Mouse (Mus musculus) liver, embryonic 13.5 days (tissue): Measurements from ENCODE around the gene Sp4. TPM values are rescaled to one million over a fixed set of nuclear protein-coding genes. Genes with fewer than 3 reads are reported as not detected.
A peak's percentile ranks its signal among the peaks of the same experiment; 100 is the strongest.

Experiments used
- ATAC-seq: fragments of 200-750 bp; cut with Nextera tagmentation; 2 replicates; pipeline ENCODE4 v1.8.0; 2017; ENCODE audit warnings: low read depth, mild to moderate bottlenecking, moderate number of reproducible peaks, moderate library complexity
- DNase-seq: peaks from one replicate; pipeline ENCODE4 v3.0.0; 2022
- H3K27ac ChIP-seq: fragments of 300-500 bp; sonication (generic); 2 replicates; pipeline ENCODE4 v1.5.1; 2015; ENCODE audit warnings: moderate library complexity, mild to moderate bottlenecking, inconsistent platforms
- H3K27me3 ChIP-seq: fragments of 300-500 bp; sonication (generic); 2 replicates; pipeline ENCODE4 v1.6.1; 2015; ENCODE audit warnings: mild to moderate bottlenecking, inconsistent platforms
- H3K36me3 ChIP-seq: fragments of 300-500 bp; sonication (generic); 2 replicates; pipeline ENCODE4 v1.6.1; 2015; ENCODE audit warnings: mild to moderate bottlenecking, inconsistent platforms
- H3K4me1 ChIP-seq: fragments of 300-500 bp; sonication (generic); replicated peaks from 2 replicates; pipeline ENCODE4 v1.6.1; 2015; ENCODE audit warnings: inconsistent platforms
- H3K4me2 ChIP-seq: fragments of 300-500 bp; sonication (generic); 2 replicates; pipeline ENCODE4 v1.6.1; 2015; ENCODE audit warnings: inconsistent platforms, mild to moderate bottlenecking, moderate library complexity
- H3K4me3 ChIP-seq: fragments of 300-500 bp; sonication (generic); replicated peaks from 2 replicates; pipeline ENCODE4 v1.5.1; 2015; ENCODE audit warnings: mild to moderate bottlenecking, inconsistent platforms
- H3K9ac ChIP-seq: fragments of 300-500 bp; sonication (generic); 2 replicates; pipeline ENCODE4 v1.6.1; 2015; ENCODE audit warnings: mild to moderate bottlenecking, inconsistent platforms
- H3K9me3 ChIP-seq: fragments of 300-500 bp; sonication (generic); replicated peaks from 2 replicates; pipeline ENCODE4 v1.6.1; 2016; ENCODE audit warnings: inconsistent platforms
- WGBS: fragments of 180-500 bp; shearing (Covaris S2); methylation state at CpG from one replicate; pipeline ENCODE4 v1.1.7; 2015; ENCODE audit not compliant: insufficient replicate concordance; 5-methylcytosine and 5-hydroxymethylcytosine counted together
- polyA plus RNA-seq: library from polyadenylated mRNA; unstranded; fragments of >200 nt; fragmentation: Nextera tagmentation; extraction: Ambion mirVana; gene quantifications from 2 replicates; pipeline ENCODE4 v1.2.1, GENCODE M21; 2015

The Sp4 gene
- polyA plus RNA-seq, 1 experiment from 2014 or later: 4.4 TPM

DNA sequence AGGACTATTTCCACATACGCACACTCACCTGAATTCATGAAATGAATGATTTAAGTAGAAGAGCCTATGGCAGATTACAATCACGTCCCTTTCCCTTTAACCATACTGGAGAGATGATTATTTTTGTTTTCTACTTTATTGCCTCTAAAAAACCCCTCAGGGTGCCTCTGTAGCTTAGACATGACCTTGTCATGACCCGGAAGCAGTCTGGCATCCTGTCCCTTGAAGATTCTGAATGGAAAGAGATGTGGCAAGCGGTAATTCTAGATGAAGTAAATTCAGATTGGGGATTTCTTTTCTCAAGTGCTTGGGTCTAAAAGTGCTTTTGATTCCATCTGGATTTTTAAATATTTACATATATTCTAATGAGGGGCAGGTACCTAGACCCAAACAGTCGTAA lies 24.9 kb downstream of the Sp4 start:
- no peak overlapping the region for H3K4me2 ChIP-seq
- H3K4me1 ChIP-seq: peaks cover 8% of the 10 kb centered on the region; the same call in 1 of the 2 replicates
- no peak for DNase-seq
- H3K9me3 ChIP-seq: no peaks in the 10 kb centered on the region
- ATAC-seq: no peak
- H3K9ac ChIP-seq: no peak overlapping the region
- H3K27ac ChIP-seq: no peak overlapping the region
- no peaks in the 10 kb centered on the region for H3K27me3 ChIP-seq
- WGBS: 86% methylated on average over 5 of the region's 5 CpGs
- 0 out of 2 replicates have a peak, but pooled peaks cover 3% of the 10 kb centered on the region for H3K36me3 ChIP-seq
- H3K4me3 ChIP-seq: no peak overlapping the region

DNA sequence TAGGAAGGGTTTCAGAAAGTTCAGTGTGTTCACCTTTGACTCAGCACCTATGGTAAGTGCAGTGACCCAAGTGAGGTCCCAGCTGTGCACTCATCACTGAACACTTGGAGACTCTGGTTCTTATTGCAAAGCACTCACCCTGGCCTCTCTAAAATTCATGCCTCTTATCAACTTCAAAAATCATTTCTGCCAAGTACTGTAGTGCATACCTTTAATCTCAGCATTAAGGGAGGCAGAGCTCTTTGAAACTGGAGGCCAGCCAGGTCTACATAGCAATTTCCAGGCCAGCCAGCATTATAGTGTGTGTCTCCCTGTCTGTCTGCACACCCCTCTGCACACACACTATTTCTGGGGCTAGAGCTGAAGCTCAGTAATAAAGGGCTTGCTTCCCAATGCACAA lies 36.3 kb downstream of the Sp4 start:
- peaks cover 4% of the 10 kb centered on the region; the same call in 1 of the 2 replicates for H3K4me1 ChIP-seq
- peaks cover 8% of the 10 kb centered on the region for H3K36me3 ChIP-seq
- no peak for DNase-seq
- H3K27ac ChIP-seq: no peak overlapping the region
- no peak overlapping the region for H3K9ac ChIP-seq
- H3K9me3 ChIP-seq: no peaks in the 10 kb centered on the region
- H3K4me2 ChIP-seq: no peak overlapping the region
- no peaks in the 10 kb centered on the region for H3K27me3 ChIP-seq
- H3K4me3 ChIP-seq: no peak overlapping the region
- ATAC-seq: no peak

DNA sequence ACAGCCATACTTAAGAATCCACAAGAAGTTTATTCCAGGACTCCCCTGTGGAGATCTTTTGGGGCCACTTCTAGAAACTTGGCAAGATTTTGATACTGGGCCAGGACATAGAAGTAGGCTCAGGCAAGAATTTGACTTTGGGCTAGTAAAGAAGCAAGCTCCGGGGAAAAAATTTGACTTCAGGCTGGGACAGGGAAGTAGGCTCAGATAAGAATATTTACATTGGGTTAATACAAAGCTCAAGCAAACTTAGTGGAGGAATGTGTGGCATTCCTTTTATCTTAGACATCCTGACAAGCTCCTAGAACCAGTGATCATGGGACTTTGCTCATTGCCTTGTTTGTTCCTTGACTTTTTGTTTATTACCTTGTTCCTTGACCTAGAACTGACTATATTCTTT lies 37.4 kb downstream of the Sp4 start:
- Histone ChIP-seq H3K9me3 (no peaks in the 10 kb centered on the region), H3K27ac (no peak overlapping the region), H3K4me3 (no peak overlapping the region), H3K4me2 (no peak overlapping the region), H3K27me3 (no peaks in the 10 kb centered on the region), H3K9ac (no peak overlapping the region), H3K36me3 (peaks cover 8% of the 10 kb centered on the region), H3K4me1 (peaks cover 4% of the 10 kb centered on the region; the same call in 1 of the 2 replicates)
- 57% methylated on average over 1 of the region's 1 CpGs for WGBS
- no peak for DNase-seq
- no peak for ATAC-seq

DNA sequence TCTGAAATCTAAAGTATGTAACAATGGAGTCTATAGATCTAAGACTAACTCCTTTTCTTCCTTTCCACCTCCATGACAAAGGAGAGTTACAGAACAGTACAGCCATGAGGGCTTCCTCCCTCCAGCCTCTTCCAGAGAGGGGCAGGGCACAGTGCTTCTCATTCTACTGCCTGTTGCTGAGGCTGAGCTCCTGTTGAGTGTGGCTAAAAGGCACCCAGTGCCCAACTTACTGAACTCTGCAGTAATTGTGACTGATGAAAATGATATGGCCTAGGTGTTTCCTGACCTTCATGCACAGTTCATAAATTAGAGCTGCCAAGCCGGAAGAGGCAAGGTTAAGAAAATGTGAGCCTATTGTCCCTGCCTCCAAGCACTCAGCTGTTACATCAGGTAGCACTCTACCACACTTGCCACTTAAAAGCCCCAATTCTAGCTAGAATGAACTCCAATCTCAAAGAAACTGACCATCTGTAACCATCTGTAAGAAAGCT lies 45.9 kb downstream of the Sp4 start:
- Histone ChIP-seq H3K36me3 (peaks cover 16% of the 10 kb centered on the region), H3K27ac (no peak overlapping the region), H3K4me3 (no peak overlapping the region), H3K27me3 (no peaks in the 10 kb centered on the region), H3K4me2 (no peak overlapping the region), H3K9me3 (no peaks in the 10 kb centered on the region), H3K4me1 (no peaks in the 10 kb centered on the region), H3K9ac (no peak overlapping the region)
- DNase-seq: no peak
- 79% methylated on average over 1 of the region's 1 CpGs for WGBS
- no peak for ATAC-seq

DNA sequence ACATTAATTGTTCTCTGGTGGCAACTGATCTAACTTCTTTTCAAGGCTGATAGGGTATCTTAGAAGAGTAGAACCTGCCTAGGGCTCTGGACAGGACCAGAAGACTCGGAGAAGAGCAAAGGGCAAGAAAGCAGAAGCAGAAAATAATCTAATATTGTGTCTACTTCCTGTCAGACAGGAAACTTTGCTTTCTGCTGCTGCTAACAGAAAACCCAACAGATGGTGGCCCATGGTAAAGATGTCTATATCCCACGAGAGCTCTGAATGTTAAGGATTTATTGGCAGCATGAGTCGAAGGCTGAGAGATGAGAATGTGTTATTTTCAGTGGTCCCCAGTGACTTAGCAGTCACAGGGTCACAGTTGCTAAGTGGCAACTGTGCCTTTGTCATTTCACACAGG lies 80.1 kb downstream of the Sp4 start:
- H3K27ac ChIP-seq: no peak overlapping the region
- ATAC-seq: no peak
- H3K36me3 ChIP-seq: no peaks in the 10 kb centered on the region
- no peaks in the 10 kb centered on the region for H3K4me1 ChIP-seq
- 23% methylated on average over 3 of the region's 3 CpGs for WGBS
- H3K9me3 ChIP-seq: no peaks in the 10 kb centered on the region
- no peak overlapping the region for H3K9ac ChIP-seq
- no peak overlapping the region for H3K4me2 ChIP-seq
- no peak overlapping the region for H3K4me3 ChIP-seq
- H3K27me3 ChIP-seq: no peaks in the 10 kb centered on the region
- DNase-seq: no peak

DNA sequence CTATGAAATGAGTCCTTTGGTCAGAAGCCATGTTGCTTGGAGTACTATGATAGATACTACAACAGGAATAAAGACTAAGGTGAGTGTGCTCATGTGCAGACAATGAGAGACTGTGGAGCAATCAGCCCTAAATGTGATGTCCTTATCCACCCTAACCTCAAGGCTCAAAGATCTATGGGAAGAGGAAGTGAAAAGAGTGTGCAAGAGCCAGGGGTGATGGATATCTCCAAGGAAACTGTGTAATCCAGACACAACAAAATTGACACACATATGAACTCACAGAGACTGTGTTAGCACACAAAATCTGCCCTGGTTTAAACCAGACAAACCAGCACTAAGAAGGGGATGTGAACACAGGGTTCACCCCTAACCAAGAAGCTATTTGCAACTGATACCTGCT lies 81.2 kb downstream of the Sp4 start:
- Histone ChIP-seq H3K9me3 (no peaks in the 10 kb centered on the region), H3K27me3 (no peaks in the 10 kb centered on the region), H3K27ac (no peak overlapping the region), H3K36me3 (no peaks in the 10 kb centered on the region), H3K9ac (no peak overlapping the region), H3K4me1 (no peaks in the 10 kb centered on the region), H3K4me3 (no peak overlapping the region), H3K4me2 (no peak overlapping the region)
- DNase-seq (no peak), ATAC-seq (no peak)

DNA sequence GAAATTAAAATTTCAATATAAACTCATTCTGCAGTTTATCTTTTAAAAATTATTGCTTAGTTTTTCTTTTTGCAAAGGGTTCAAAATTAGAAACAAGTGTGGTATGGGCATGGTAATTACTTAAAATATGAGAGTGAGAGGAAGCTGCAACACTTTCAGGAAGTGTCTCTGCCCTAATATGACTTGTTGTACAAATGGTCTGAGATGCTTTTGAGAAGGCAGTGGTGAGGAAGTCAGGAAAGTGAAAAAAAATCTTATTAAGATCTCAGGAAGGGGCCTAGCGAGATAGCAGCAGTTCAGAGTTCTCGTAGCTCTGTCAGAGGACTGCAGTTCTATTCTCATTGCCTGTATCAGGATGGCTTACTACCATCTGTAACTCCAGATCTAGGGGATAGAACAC lies 89.1 kb downstream of the Sp4 start:
- 39% methylated on average over 2 of the region's 2 CpGs for WGBS
- Histone ChIP-seq H3K4me1 (no peaks in the 10 kb centered on the region), H3K9ac (no peak overlapping the region), H3K4me3 (no peak overlapping the region), H3K9me3 (no peaks in the 10 kb centered on the region), H3K36me3 (no peaks in the 10 kb centered on the region), H3K27me3 (no peaks in the 10 kb centered on the region), H3K4me2 (no peak overlapping the region), H3K27ac (no peak overlapping the region)
- no peak for ATAC-seq
- no peak for DNase-seq

DNA sequence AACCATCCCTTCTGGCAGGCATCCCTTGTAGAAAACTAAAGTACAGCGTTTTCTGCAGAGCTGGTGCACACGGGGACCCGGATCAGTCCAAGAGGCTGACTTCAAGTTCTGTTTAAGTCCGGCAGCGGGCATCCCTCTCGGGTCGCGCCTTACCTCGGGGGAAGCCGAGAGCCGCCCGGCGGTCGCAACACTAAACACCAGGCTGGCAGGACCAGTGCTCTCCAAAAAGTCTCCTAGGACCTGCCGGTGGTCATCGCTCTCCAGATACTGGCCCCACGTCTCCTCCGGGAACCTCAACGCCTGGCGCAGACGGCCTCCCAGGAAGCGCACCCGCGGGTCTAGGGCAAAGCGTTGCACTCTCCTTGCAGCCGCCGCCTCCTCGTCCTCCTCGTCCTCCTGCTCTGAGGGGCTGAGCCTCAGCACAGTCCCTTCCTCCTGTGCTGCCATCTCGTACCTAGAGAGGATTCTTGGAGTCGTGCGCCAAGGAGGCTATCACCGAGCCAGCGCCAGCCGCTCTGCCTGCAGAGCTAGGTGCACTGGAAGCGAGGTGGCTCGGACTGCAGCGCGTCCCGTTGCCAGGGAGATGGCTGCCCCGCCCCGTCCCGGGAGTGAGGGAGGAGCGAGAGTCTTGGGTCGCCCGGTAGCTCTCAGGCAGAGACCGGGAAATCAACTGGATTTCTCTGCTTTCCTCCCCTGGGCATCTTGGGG lies 102.7 kb downstream of the Sp4 start, which contains the start of gene Dnah11:
Gene Dnah11, minus strand, starts transcription at position 658 of the 708 bp plus-strand sequence.
- peak within 1 kb of the TSS; percentile 63 for H3K4me2 ChIP-seq
- H3K27me3 ChIP-seq: peaks cover 46% of the 10 kb centered on the region
- under 1% methylated on average over 47 of the region's 47 CpGs for WGBS
- no peak within 1 kb of the TSS for H3K27ac ChIP-seq
- ATAC-seq (peak; percentile 93), DNase-seq (peak; percentile 48)
- H3K9me3 ChIP-seq: no peaks in the 10 kb centered on the region
- no peak within 1 kb of the TSS for H3K9ac ChIP-seq
- H3K36me3 ChIP-seq: no peaks in the 10 kb centered on the region
- peak within 1 kb of the TSS; percentile 56 for H3K4me3 ChIP-seq
- peaks cover 9% of the 10 kb centered on the region; the same call in 1 of the 2 replicates for H3K4me1 ChIP-seq

DNA sequence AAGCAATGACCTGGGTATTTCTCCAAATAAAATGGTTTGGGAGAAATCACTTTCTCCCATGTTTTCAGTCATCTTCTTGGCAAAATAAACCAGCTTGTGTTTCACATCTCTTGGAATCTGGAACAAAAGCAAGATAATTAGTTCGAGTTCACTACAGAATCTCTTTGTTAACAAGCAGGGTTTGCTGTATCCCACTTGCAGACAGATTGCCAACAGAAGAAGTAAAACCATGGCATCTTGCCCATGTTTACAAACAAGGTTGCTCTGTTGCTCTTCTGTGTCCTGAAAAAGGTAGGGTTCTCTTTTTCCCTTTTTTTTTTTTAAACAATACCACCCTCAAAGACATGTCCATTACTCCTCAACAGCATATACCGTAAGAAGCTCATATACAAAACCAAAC lies 104.7 kb downstream of the Sp4 start:
- H3K9ac ChIP-seq: no peak overlapping the region
- ATAC-seq: no peak
- no peak overlapping the region for H3K4me2 ChIP-seq
- no peak overlapping the region for H3K4me3 ChIP-seq
- H3K27me3 ChIP-seq: peaks cover 48% of the 10 kb centered on the region
- peaks cover 9% of the 10 kb centered on the region; the same call in 1 of the 2 replicates for H3K4me1 ChIP-seq
- 50% methylated on average over 2 of the region's 2 CpGs for WGBS
- no peaks in the 10 kb centered on the region for H3K36me3 ChIP-seq
- no peak overlapping the region for H3K27ac ChIP-seq
- H3K9me3 ChIP-seq: no peaks in the 10 kb centered on the region
- no peak for DNase-seq

DNA sequence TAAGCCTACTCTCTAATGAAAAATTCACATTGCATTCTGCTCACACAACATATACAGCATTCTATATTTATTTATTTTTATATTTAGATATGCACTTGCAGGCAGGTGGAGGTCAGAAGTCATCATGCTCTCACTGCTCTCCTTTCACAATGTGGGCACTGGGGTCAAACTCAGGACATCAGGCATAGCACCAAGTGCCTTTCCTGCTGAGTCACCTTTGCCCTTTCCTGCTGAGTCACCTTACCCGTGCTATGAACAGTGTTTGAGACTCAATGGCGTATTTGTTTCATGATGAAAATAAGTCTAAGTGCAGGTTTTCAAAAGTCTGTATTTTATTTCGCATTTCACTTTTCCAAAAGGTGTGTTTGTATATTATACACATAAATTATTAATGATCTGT lies 111.7 kb downstream of the Sp4 start:
- DNase-seq (peak; percentile 23), ATAC-seq (peak; percentile 69)
- H3K4me2 ChIP-seq: no peak overlapping the region
- no peak overlapping the region for H3K4me3 ChIP-seq
- 0 out of 2 replicates have a peak, but pooled peaks cover 2% of the 10 kb centered on the region for H3K27me3 ChIP-seq
- H3K4me1 ChIP-seq: peaks cover 20% of the 10 kb centered on the region
- H3K9me3 ChIP-seq: no peaks in the 10 kb centered on the region
- no peak overlapping the region for H3K9ac ChIP-seq
- no peaks in the 10 kb centered on the region for H3K36me3 ChIP-seq
- H3K27ac ChIP-seq: no peak overlapping the region
- WGBS: 56% methylated on average over 3 of the region's 3 CpGs

DNA sequence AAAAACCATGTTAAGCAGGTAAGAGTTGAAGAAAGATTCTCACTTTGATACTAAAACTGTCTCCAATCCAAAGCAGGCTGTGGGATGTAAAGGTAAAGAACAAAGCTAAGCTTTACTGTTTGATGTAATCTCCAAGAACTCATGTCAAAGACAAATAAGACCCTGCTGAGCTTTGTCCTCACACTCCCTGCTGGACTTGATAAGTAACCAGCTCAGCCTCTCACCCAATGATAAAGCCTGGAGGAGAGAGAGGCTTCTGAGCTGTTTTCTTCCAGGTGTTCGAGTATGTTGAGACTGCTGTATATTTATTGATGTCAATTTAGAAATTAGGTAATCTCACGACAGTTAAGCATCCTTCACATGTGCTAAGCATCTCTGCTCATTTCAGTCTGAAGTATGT lies 113.6 kb downstream of the Sp4 start:
- H3K36me3 ChIP-seq: no peaks in the 10 kb centered on the region
- no peak overlapping the region for H3K27ac ChIP-seq
- no peak overlapping the region for H3K4me3 ChIP-seq
- no peaks in the 10 kb centered on the region for H3K9me3 ChIP-seq
- no peak overlapping the region for H3K9ac ChIP-seq
- H3K4me2 ChIP-seq: no peak overlapping the region
- no peak for DNase-seq
- H3K27me3 ChIP-seq: no peaks in the 10 kb centered on the region
- no peak for ATAC-seq
- H3K4me1 ChIP-seq: peaks cover 20% of the 10 kb centered on the region
- WGBS: 37% methylated on average over 2 of the region's 2 CpGs

DNA sequence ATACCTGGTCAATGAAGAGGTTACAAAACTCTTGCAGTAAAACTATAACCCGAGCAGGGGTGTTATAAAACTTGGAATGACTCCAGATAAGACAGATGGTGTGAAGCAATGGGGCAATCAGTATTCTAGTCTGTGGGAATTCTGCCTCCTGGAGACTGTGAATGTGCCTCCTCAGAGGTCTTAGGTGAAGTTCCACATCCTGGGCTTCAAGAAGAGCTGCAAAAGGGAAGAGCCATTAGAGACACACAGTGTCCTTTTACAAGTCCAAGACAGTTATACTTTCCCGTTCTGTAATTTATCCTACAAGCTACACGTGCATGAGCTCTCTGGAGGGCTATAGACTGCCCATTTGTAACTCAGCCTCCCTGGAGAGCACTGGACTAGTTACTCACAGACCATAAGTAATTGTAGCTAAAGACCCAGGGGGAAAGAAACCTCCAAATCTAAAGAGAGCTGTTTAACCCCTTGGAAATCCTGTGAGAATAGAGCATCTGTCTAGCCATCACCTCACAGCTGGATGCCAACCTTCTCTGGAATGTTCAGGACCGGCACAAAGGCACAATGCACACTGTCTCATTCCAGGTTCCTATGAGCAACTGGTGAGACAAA lies 114.3 kb downstream of the Sp4 start:
- Histone ChIP-seq H3K9me3 (no peaks in the 10 kb centered on the region), H3K4me1 (peaks cover 20% of the 10 kb centered on the region), H3K4me2 (no peak overlapping the region), H3K36me3 (no peaks in the 10 kb centered on the region), H3K4me3 (no peak overlapping the region), H3K27me3 (no peaks in the 10 kb centered on the region), H3K27ac (peak overlapping the region; percentile 24; the same call in 1 of the 2 replicates), H3K9ac (no peak overlapping the region)
- WGBS: 36% methylated on average over 4 of the region's 4 CpGs
- ATAC-seq (no peak), DNase-seq (no peak)
